Mouse (Mus musculus) megakaryocyte, adult 5-6 weeks (primary cell): Measurements from ENCODE around the gene Osbpl6. TPM values are rescaled to one million over a fixed set of nuclear protein-coding genes. Genes with fewer than 3 reads are reported as not detected.

Experiments used
- ATAC-seq: 2 replicates; pipeline ENCODE4 v1.8.0; 2016; ENCODE audit warnings: mild to moderate bottlenecking, inconsistent platforms; ENCODE audit not compliant: poor library complexity, severe bottlenecking
- total RNA-seq, 2 experiments: library from RNA; stranded (forward) in 1 of 2; stranded (reverse) in 1 of 2; fragments of 153-499, 151-499 nt in 1 of 2; fragments of 221-1000, 200-1000 nt in 1 of 2; gene quantifications; 2 replicates each; pipeline versions ENCODE4 v1.2.3 to v1.2.4; 2015 to 2017

Gene Osbpl6
- not detected in 2 replicates for total RNA-seq (2015)
- 0.07 TPM in 1 of 2 replicates, not detected in the other for total RNA-seq (2017)

DNA sequence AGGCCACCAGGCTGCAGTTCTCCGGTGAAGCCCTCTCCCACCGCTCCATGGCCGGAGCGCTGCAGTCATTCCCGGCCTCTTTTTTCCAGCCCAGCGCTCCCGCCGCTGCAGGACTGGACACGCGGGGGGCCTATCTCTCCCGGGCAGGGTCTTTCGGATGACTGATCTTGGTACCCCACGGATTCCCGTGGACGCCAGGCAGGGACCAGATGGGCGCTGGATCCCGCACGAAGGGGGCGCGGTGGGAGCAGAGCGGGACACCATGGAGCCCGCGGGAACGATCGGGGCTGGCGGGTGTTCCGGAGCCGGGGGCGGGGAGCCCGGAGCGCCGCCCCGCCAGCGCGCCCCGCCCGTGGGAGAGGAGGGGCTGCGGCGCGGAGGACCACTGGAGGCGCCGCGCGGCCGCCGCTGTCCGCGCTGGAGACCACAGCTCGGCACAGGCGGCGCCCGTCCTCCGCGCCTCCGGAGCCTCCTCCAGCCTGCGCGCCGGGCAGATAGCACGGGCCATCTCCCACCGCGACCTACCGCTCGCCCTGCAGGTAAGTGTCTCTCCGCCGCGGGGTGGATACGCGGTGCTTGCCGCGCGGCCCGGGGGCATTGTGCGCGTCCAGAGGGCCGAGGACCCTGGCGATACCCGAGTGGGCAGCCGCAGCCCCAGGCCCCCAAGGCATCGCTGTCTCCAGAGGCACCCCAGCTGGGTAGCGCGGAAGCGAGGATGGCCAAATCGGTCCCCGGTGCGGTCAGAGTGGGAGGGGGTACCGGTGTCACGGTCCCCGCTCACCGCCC is at the start of gene Osbpl6:
Osbpl6 (plus strand) TSS at position 358 of the 786 bp plus-strand sequence.
- peak; percentile 25; the same call in 1 of the 2 replicates for ATAC-seq

- ATAC-seq, result no peak
These were observed 46.1 kb upstream of the Osbpl6 start, which contains the start of gene Cyct for GRCm38 (mm10) chr2:76360226-76360625. Gene Cyct (minus strand): TSS chr2:76360450.

- ATAC-seq, result no peak
These were observed 44.2 kb upstream of the Osbpl6 start for GRCm38 (mm10) chr2:76362111-76362510.

- ATAC-seq, result no peak
These were observed 40.5 kb upstream of the Osbpl6 start for GRCm38 (mm10) chr2:76365811-76366210.

DNA sequence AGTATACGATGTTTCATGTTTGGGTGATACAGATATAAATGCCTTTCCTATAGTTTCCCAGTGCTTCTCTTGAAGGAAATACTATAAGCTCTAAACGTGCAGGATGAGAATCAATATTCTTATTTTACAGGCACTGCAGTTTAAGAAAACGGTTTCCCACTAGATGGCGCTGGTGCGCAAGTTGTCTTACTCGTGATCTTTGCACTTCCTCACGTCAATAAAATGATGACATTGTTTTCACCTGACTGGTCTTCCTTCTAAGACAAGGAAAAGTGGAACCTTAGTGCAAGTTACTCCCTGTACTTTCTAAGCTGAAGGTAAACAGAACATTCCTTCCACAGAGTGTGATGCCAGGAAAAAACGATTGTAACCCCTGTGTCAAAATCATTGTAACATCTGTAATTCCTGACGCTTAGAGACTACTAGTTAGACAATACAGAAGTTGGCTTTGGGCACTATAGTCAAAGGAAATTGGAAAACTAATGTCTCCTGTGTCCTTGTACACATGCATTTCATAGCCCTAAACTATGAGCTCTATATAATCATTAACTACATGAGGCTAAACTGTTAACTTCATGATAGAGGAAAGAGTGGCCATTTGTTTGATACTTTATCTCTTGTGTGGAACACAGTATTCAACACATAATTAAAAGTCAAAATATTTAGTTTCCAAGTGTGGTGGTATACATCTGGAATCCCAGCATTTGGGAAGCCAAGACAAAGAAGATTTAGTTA is 39.0 kb upstream of the Osbpl6 start:
- peak; percentile 56 for ATAC-seq

GRCm38 (mm10) chr2:76368861-76369660 is 37.2 kb upstream of the Osbpl6 start:
- no peak for ATAC-seq

DNA sequence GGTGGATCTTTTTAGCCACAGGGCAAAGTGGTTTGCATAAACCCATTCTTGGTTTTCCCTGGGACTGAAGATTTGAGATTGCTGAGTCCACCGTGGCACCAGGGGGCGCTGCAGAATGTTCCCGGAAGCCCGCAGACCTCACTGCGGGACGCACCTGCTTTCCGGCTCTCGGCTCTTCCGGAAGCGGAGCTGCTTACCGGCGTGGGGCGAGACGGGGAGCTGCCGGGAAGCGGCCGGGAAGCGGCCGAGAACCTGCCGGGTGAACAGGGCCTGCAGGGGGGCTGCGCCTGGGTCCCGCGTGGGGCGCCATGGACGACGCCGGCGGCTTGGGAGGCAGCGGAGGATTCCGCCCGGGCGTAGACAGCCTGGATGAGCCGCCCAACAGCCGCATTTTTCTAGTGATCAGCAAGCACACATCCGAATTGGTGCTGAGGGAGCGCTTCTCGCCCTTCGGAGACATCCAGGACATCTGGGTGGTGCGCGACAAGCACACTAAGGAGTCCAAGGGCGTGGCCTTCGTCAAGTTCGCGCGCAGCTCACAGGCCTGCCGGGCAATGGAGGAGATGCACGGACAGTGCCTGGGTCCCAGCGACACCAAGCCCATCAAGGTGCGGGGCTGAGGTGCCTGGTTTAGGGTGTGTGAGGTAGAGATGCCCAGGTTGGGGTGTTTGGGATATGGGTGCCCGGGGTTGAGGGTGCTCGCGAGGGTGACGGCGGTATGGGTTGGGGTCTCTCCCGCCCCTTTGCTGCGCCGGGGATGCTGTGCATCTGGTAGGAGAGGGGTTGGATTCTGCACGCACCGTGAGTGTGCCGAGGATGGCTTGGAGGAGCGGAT is 36.3 kb upstream of the Osbpl6 start, which contains the start of gene Rbm45:
Rbm45 (plus strand) TSS at position 164 of the 835 bp plus-strand sequence.
- ATAC-seq, result peak; percentile 88

DNA sequence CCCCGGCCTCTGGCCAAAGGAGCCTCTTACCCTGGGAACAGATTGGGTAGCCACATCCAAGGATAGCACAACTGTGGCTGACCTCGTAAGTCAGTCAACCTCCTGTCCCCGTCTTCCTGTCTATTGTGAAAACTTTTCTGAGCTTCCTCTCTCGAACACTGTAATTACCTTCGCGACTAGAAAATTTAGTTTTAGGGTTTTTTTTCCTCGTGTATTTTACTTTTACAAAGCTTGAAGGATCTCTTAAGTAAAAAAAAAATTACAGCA is 35.7 kb upstream of the Osbpl6 start:
- peak; percentile 31 for ATAC-seq

GRCm38 (mm10) chr2:76372244-76372643 is 34.1 kb upstream of the Osbpl6 start:
- no peak for ATAC-seq

DNA sequence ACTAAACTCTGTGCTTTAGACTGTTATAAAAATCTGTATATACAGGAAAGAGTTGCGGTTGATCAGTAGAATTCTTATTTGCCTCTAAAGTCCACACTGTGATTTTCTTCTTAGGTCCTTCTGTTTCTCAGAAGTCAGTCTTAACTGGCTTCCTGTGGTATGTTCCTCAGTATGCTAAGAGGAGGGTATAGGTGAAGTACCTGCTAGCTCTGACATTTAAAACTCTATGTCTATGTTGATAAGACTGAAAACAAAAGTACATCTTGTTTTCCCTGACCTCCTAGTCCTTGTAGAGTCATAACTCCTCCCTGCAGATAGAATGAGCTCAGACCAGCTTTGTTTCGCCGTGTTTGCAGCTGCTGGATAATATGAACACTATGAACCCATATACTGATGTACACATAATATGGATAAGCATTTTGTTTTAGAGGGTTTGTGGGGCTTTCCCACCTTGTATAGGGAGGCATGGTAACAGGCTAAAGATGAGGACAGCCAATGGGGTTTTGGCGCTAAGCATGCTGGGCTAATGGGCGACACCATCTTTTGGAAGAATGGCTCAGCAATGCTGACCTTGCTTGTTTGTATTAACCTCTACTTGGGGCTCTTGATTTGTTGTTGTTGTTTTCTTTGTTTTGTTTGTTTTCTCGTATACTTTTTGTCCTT is 31.6 kb upstream of the Osbpl6 start:
- ATAC-seq, result no peak

- ATAC-seq, result no peak
These were observed 27.7 kb upstream of the Osbpl6 start for GRCm38 (mm10) chr2:76378646-76379045.

GRCm38 (mm10) chr2:76386531-76386930 is 19.8 kb upstream of the Osbpl6 start:
- no peak for ATAC-seq

DNA sequence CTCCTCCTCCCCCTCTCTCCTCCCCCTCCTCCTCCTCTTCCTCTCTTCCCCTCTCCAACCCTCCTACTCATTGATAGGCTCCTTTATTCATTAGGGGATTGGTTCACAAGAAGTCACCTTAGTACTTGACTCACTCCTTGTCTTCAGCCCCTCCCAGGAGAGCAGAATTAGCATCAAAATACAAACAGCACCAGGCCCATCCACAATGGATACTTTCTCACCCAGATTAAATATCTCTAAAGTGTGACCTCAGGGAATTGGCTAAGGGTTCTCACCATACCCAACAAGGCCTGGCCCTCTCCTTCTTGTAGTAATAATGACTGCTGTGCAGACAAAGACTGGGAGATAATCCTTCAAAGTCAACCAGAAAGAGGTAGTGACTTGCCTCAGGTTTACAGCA is 6.1 kb upstream of the Osbpl6 start:
- no peak for ATAC-seq

DNA sequence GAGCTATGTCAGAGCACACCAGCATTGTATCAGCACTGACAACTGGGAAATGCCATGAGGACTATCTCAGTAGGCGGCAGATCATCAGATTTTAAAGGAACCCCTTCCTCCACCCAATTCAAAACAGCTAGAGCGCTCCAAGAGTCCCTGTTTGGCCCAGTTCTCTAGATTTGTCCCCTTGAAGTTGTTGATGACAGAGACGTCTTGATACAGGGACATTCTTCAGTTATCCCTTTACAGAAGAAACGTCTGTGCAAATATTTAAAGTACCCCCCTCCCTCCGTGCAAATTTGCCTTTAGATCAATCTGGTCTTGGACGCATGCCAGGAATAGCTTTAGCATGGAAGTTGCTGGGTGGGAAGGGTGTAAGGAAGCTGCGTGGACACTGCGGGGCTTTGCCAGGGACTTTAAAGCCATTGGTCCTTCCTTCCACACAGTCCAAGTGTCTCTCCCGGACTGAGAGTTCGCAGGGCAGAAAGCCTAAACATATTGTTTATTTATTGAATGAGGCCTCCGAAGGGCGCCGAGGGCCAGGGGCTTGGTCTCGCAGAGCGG is 635 bp upstream of the Osbpl6 start:
- ATAC-seq, result no peak

GRCm38 (mm10) chr2:76406937-76407441 is 681 bp downstream of the Osbpl6 start:
- ATAC-seq, result no peak; the same call in 1 of the 2 replicates

- ATAC-seq, result no peak
These were observed 3.2 kb downstream of the Osbpl6 start for GRCm38 (mm10) chr2:76409526-76409925.

GRCm38 (mm10) chr2:76409986-76410385 is 3.7 kb downstream of the Osbpl6 start:
- no peak for ATAC-seq

- ATAC-seq, result no peak
These were observed 6.6 kb downstream of the Osbpl6 start for GRCm38 (mm10) chr2:76412924-76413323.

- ATAC-seq, result no peak
These were observed 11.3 kb downstream of the Osbpl6 start for GRCm38 (mm10) chr2:76417446-76418141.
